Mouse (Mus musculus) central nervous system, embryonic 14 days (tissue): ENCODE results near the gene Ccdc90b. TPM values are rescaled to one million over a fixed set of nuclear protein-coding genes. Genes with fewer than 3 reads are reported as not detected.

Source experiments
- polyA plus RNA-seq: library from polyadenylated mRNA; depleted of rRNA; stranded (reverse); fragments of >200 nt; gene quantifications from 2 replicates; pipeline ENCODE4 v1.2.3, GENCODE M21; 2012; rRNA removed

Gene Ccdc90b
- polyA plus RNA-seq, result 45.2 and 49.4 TPM in 2 replicates

GRCm38 (mm10) chr7:92560986-92561876 lies at the start of gene Ccdc90b:
Gene Ccdc90b (plus strand): TSS chr7:92561149.

Other genes starting within 250 kb of the Ccdc90b start
- 9.8 and 10.0 TPM in 2 replicates for gene Ankrd42, start 76.0 kb downstream of the Ccdc90b start, polyA plus RNA-seq
- 34.2 and 36.0 TPM in 2 replicates for gene Pcf11, start 108.8 kb downstream of the Ccdc90b start, polyA plus RNA-seq
- gene Rab30, start 180.5 kb downstream of the Ccdc90b start, polyA plus RNA-seq, result 10.2 and 11.3 TPM in 2 replicates